Mouse (Mus musculus) lung, postnatal 25 days (tissue): ENCODE measurements around the gene Fez1.

Experiments
- DNase-seq: peaks from one replicate; pipeline ENCODE4 v3.0.0; 2022; ENCODE audit warnings: low spot score

The Fez1 gene

DNA sequence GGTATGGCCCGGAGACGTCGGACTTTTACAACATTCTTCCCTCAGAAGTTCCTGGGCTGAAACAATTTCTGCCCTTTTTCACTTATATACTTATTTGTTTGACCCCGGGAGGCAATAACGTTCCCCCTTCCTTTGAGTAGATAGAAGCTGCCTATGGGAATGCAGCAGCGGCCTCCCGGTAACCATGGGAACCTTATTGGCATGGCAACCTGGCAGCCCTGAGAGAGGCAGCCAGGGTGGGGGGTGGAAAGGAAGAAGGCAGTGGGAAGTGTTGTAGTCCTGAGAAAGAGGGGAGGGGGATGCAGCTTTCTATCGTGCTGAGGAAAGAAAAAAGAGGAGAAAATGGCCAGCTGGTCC lies at the start of gene Fez1:
Gene Fez1, plus strand, starts transcription at position 221 of the 357 bp plus-strand sequence.
- DNase-seq: no peak

DNA sequence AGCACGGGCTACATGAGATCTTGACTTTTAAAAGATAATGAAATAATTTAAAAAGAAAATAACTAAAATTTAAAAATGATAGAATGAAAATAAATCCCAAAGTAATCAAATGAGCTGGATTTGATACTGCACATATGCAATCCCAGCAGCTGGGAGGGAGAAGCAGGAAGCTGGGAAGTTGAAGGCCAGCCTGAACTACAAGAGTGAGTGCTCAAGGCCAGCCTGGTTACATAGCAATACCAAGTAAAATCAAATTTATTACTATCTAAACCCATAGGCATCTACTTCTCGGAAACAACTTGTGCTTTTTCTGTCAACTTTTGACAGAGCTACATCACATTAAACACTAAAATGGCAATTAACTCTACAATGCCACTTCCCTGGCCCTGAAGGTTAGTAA lies 37.7 kb upstream of the Fez1 start:
- DNase-seq: no peak

DNA sequence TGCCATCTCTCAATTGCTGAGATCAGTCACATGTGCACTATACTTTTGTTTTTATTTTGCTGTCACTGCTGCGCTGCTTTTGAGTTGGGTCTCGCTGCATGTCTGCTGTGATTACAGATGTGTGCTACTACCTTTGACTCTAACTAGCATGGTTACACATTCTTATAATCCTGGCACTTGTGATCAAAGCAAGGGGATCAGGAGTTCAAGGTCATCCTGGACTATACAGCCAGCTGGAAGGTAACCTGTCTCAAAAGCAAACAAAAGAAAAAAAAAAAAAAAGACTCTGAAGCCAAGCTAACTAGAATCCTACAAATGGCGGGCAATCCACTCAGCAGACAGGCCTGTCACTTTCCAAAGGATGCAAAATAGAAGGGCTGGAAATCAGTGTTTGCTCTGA lies 29.5 kb upstream of the Fez1 start:
- no peak for DNase-seq

DNA sequence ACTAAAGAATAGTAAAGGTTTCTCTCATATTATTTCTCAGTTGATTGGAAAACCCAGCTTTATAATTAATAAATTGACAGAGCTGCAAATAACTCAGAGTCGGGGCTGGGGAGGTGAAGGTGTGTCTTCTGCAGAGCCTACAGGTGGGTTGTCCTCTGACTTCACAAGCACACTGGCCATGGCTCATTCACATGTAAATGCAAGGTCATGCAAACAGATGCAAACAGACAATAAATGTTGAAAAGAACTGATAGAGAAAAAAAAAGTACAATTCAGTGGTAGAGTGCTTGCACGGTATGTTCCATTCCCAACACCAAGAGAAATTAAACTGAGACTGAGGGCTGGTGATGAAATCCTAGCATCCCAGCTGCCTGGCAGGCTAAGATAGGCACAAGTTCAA lies 27.2 kb upstream of the Fez1 start:
- no peak for DNase-seq

DNA sequence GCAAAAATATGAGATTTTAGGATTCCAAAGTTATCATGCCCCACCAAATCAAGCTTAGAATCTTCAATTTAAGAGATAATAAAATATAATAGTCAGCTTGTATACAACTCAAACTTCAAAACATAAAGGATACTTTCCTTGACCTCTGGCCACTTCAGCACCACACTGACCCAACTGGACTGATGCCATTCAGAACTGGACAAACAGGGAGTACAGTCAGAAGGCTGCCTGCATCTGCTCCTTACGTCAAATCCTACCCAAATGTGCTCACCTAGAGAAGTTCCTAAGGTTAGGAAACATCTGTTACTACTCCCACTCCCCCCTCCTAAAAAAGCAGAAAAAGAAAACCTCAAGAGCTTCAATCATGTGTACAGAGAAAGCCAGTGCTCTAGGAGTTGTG lies 26.1 kb upstream of the Fez1 start:
- DNase-seq: peak; percentile 2

DNA sequence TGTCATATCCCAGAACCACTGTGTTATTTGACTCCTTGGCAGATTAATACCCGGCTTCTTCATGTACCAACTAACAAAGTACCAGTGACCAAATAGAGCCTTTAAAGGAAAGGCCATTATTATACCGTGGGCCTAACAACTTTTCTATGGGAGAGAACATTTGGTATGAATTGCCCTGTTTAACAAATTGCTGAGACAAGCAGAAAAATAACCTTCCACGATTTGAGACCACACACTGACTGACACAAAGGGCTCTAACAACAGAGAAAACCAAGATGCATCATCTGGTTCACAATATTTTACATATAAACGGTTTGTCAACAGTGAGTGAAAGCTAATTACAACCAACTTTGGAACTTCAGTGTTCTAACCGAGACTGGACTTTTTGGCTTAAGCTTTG lies 25.4 kb upstream of the Fez1 start:
- no peak for DNase-seq

DNA sequence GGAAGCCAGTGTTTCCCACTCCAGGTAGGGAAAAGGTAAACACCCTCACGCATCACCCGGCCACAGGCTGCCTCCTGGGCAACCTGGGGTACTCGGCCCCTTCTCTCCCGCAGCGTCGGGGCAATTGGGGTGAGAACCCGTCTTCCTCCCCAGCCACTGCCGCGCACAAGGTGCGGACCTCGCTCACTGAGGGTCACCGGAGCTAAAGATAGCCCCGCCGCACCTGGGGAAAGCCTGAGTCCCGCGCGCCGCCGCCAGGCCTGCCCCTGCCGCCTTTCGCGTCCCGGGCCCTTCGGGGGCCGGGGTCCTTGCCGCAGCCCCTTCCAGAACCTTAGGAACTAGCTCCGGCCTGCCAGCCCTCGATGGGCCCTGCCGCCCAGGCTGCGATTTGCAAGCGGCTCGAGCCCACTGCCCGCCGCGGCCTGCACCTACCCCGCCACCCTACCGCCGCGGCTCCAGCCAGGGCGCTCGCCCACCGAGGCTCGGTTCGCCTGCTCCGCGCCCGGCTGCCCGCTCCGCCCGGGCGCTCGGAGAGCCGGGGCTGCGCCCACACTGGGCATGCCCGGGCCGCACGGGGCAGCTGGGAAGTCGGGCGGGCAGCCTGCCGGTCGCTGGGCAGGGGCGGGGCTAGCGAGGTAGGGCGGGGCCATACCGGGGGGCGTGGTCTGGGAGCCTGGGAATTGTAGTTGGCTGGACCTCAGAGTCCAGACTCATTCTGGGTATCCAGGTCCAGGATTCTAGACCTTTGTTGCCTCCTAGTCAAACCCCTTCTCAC lies 24.7 kb upstream of the Fez1 start, which contains the start of gene Ei24:
Gene Ei24, minus strand, starts transcription at position 613 of the 775 bp plus-strand sequence.
- DNase-seq: peak; percentile 93

DNA sequence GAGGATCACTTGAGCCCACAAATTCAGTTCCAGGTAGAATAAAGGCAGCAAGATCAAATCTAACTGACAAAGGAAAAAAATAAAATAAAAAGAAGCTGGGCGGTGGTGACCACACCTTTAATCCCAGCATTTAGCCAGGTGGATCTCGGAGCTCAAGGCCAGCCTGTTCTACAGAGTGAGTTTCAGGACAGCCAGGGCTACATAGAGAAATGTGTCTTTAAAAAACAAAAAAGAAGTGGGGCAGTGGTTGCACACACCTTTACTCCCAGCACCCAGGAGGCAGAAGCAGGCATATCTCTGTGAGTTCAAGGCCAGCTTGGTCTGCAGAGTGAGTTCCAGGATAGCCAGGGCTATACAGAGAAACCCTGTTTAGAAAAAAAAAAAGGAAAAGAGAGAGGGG lies 19.7 kb upstream of the Fez1 start:
- no peak for DNase-seq

DNA sequence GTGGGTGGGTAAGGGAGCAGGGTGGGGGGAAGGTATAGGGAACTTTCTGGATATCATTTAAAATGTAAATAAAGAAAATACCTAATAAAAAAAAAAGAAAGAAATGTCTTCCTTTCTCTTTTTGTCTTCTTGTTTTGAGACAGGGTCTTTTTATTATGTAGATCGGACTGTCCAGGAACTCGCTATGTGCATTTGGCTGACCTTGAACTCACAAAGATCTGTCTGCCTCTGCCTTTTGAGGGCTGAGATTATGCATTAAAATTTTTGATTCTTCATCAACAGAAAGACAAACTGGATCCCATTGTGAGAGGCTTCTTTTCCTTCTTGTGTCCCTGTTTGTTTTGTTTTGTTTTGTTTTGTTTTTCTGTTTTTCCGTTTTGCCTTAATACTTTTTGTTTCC lies 18.7 kb upstream of the Fez1 start:
- DNase-seq: no peak

DNA sequence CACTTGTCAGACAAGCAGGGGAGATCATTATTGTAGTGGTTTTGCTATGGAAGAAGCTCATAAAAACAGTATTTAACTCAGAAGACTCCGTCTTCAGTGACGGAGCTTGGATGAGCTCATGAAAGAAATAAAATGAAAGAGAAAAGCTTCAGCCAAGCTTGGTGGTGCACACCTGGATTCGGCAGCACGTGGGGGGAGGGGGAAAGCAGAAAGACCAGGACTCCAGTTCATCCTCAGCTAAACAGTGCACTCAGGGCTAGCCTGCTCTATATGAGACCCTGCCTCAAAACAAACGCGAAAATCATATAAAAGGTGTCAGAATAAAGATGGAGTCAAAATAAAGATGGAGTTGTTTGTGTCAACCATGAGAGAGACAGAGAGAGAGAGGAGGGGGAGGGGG lies 18.3 kb upstream of the Fez1 start:
- no peak for DNase-seq

DNA sequence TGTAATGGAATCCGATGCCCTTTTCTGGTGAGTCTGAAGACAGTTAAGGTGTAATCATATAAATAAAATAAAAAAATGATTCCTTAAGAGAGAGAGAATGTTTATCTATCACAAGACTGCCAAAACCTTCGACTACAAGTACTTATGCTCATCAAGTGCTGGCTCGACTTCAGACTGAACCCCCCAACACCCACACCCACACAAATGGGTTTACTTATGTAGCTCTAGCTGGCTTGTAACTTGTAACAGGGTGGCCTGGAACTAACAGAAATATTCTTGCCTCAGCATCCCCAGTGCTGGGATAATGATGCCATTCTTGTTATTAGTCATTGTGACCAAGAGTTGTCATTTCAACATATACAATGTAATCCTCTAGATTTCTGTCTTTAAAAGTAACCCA lies 17.7 kb upstream of the Fez1 start:
- DNase-seq: no peak

DNA sequence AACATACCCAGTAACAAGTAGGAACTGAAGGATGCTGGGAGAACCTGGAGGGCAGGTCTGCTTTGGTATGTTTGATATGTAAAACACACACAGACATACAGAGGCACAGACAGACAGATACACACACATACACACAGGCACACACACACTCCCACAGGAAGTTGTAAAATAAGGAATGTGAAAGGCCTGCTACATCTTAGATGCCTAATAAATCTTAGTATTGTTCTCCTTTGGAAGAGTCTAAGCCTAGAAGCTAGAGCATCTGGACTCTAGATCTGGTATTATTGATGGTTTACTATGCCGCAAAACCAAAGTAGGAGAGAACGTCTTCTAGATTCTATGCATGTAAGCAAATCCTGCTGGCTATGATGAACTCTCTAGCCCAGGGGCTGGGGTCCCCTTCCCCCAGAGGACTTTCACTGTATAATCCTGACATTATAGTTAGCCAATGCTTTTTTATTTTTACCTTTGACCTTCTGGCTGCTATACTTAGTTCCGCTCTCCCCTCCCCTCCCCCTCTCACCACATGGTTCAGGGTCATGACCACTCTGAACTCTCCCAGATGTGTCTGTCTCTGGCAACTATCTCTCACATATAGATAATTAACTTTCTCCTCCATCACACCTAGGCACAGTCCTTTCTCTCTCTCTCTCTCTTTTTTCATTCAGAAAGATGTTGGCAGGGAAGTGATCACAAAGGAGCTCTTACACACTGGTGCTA lies 16.2 kb upstream of the Fez1 start:
- no peak for DNase-seq

DNA sequence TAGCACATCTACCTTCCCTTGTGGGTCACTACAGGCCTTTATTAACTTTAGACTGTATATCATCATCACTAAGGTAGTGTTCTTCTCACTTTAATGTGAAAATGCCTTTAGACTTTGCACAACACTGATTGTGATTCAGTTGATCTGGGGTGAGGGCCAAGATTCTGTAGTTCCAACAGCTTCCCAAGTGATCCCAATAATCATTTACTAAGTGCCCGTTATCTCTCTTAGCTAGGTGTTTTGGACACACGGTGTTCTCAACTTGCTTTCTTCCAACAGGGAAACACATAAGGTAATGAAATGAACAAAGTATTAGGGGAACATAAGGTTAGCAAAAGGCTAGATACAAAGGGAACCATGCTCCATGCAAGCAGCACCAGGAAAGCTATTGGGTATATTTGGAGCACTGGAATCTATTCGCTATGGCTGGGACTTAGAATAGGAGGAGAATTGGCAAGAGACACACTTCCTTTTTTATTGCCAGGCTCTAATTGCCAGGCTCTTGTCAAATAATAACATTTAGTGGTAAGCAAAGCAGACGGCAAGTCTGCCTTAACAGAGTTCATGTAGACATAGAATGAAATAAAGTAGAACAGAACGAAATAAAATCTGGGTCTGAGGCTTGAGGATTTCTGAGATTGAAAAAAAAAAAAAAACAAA lies 13.4 kb upstream of the Fez1 start:
- DNase-seq: no peak

DNA sequence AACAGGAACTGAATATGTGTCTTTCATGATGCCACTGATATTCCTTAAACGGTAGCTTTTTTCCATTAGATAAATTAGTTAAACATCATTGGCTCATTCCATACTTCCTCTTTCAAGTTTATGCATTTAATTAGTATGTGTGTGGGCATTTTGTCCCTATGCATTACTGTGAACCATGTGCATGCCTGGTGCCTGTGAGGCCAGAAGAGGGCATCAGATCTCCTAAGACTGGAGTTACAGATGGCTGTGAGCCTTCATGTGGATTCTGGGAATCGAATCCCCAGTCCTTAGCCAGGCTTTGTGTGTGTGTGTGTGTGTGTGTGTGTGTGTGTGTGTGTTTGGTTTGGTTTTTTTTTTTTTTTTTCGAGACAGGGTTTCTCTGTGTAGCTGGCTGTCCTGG lies 7.2 kb upstream of the Fez1 start:
- no peak for DNase-seq

DNA sequence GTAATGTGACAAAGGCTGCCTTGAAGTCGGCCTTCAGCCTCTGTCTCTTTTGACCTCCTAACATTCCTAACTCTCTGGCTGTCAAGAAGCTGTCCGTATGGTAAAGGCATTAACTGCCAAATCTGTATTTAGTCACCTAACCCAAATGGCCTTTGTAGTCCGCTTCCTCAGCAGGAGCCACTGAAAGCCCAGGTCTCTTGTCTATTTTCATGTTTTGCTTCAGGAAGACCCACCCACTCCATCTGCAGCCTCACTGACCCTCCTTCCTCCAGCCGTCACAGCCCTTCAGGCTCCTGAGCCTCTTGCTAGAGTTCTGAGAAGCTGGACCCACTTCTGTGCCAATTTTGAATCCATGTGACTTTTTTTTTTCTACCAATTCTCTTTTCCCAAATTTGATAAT lies 2.8 kb upstream of the Fez1 start:
- no peak for DNase-seq

DNA sequence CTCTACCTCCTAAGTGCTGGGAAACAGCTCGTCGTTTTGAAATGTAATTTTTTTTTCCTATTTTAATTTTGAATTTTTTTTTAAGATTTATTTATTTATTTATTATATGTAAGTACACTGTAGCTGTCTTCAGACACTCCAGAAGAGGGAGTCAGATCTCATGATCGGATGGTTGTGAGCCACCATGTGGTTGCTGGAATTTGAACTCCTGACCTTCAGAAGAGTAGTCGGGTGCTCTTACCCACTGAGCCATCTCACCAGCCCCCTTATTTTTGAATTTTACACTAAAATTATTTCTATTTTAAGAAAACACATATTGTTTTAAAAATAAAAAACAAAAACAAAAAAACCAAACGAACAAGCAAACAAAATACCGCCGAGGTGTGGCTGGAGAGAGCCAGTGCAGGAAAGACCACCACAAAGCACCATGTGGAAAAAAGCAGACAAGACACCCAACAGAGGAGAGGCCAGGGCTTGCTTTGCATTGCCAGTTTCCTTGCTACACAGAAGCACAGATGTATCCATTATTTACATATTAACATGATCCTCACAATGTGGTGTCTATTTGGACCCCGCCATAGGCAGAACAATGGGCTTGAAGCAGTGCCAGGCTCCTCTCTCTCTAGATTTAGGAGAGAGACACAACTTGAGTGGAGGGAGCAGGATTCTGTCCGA lies 558 bp upstream of the Fez1 start:
- no peak for DNase-seq

DNA sequence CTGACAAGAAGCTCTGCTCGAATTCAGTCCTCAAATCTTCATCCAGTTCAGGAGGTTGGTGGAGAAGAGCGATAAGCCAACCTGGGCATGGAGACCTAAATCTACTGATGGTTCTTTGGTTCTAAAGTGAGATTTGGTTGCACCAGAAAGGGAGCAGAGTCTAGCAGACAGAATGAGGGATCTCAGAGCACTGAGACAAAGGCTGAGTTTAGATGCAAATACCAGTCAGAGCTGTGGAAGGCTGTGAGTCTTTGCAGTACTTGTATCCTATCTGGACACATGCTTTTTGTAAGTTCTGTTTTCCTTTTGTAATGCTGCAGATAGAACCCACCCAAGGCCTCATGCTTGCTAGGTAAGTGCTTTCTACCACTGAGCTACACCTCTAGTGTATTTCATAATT lies 360 bp downstream of the Fez1 start:
- DNase-seq: no peak

DNA sequence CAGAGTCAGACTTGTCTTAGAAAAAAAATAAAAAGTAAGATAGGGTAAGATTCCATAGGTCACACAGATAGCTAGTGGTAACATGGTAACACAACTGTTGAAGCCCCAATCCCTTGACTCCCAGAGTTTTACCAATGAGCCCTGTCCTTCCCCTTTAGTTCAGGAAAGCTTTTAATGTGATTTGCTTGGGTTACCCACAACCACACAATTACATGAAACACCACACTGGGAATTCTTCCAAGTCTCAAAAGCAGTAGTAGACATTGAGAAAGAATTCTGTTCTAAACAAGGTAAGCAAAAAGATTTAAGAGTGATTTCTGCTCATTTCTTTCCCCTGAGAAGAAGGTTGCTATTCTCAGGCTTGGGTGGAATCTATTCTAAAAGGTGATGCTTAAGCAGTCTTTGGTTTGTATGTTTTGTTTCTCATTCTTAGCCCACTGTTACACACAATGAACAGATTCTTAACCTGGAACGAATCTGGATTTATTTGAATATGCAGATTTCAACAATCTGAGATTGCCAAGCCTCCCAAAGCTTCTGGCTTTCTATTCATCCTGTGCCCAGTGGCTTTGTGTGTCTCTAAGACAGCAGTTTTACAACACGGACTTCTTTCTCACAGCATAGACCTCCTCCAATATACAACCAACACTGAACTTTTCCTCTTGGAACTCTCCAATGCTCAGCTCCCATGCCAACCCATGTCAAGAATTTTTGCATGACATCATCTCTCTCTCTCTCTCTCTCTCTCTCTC lies 5.1 kb downstream of the Fez1 start:
- no peak for DNase-seq

DNA sequence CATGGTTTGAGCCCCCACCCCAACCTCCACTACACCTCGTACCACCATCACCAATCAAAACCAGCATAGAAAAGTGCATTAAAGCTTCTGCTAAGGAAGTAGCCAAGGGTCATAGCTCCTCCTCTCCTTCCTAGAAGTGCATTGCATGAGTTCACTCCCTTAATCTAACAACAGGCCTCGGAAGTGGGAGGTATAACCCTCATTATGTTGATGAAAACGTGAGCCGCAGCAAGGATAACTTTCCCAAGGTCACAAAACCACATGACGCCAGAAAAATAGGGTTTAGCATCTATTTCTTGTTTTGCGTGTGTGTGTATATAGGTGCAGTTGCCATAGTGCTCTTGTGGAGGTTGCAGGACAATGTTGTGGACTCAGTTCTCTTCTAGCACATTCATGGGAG lies 9.7 kb downstream of the Fez1 start:
- DNase-seq: no peak

DNA sequence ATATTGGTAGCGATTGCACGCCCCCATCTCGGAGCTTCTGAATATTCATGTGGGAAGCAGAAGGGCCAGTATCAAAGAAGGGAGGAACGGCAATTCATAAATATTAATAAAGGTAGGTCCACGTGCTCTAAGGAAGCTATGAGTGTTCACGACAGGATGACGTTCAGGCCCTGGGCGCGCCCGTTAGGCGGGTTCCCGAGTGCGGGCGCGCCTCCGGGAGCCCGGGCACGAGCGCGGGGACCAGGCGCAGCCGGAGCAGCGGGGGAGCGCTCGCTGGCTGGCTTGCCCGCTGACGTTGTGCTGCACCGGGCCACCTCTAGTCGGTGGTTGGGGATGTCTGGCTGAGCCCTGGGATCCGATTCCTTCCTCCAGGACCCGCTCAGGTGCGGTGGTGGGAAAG lies 10.9 kb downstream of the Fez1 start:
- peak; percentile 6 for DNase-seq

DNA sequence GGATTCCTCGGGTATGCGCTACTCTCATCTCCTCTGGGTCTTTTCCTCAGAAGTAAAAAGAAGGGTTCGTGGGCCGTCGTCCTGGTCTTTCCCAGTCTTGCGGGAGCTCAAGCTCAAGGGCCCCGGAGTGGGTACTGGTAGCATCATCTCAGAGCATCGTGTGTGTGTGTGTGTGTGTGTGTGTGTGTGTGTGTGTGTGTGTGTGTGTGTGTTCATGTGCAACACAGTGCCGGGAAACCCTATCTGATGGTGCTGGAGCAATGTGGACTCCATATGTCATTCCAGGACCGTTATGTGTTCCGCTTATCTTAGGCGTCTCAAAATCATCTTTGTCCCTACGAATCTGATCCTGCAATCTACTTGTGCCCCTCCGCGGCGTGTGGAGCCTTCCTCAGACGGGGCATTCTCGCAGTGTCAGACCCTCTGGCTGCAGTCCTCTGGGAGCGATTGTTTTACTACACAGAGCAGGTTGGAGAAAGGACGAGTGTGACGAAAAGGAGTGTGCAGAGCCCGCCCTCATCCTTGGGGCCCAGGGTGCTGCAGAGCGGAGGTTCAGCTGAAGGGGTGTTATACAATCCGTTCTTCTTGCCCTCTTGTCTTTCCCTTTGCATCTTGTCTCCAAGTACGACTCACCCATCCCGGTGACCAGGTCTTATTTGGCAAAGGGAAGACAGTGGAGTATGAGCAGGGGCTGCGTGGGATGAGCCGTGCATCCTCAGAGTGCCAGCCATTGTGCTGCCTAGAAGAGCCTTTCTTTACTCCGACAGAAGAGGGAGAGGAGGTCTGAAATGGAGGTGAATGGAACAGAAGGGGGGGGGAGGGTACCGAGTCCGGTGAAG lies 11.6 kb downstream of the Fez1 start:
- DNase-seq: no peak
